Mouse (Mus musculus) bone marrow macrophage, adult 2 months (primary cell): ENCODE results near the gene Ppp1r1b. TPM values are rescaled to one million over a fixed set of nuclear protein-coding genes. Genes with fewer than 3 reads are reported as not detected.

Experiments
- H3K27ac ChIP-seq: 2 replicates; pipeline ENCODE4 v1.5.1; 2012; ENCODE audit warnings: low read depth, low read length; ENCODE audit not compliant: insufficient read depth
- H3K4me1 ChIP-seq: 2 replicates; pipeline ENCODE4 v1.6.1; 2012; ENCODE audit warnings: low read length; ENCODE audit not compliant: control insufficient read depth, insufficient read depth
- H3K4me3 ChIP-seq: 2 replicates; pipeline ENCODE4 v1.5.1; 2012; ENCODE audit warnings: mild to moderate bottlenecking, low read length, moderate library complexity; ENCODE audit not compliant: insufficient read depth
- CTCF ChIP-seq: IDR thresholded peaks from 2 replicates; pipeline ENCODE4 v1.5.1; 2012; ENCODE audit warnings: low read depth, mild to moderate bottlenecking, low read length, moderate library complexity
- POLR2A ChIP-seq: IDR thresholded peaks from 2 replicates; pipeline ENCODE4 v1.6.1; 2012; ENCODE audit warnings: mild to moderate bottlenecking, low read depth, low read length, borderline replicate concordance
- polyA plus RNA-seq: library from polyadenylated mRNA; stranded (reverse); fragments of >200 nt; gene quantifications from 2 replicates; pipeline ENCODE4 v1.2.4, GENCODE M21; 2012; ENCODE audit not compliant: missing spikeins, insufficient read depth, insufficient read length

Ppp1r1b gene
- polyA plus RNA-seq, 1 experiment, result not detected

- TF ChIP-seq POLR2A (no peak), CTCF (no peak)
- no peaks in the 10 kb centered on the region for H3K4me1 ChIP-seq
- H3K27ac ChIP-seq, result no peak overlapping the region
- no peak overlapping the region for H3K4me3 ChIP-seq
Measured at GRCm38 (mm10) chr11:98320806-98321676, 27.2 kb upstream of the Ppp1r1b start.

- Histone ChIP-seq H3K4me3 (no peak overlapping the region), H3K27ac (no peak overlapping the region), H3K4me1 (no peaks in the 10 kb centered on the region)
- TF ChIP-seq CTCF, result no peak
- TF ChIP-seq POLR2A, result no peak
Measured at GRCm38 (mm10) chr11:98321677-98322003, 26.6 kb upstream of the Ppp1r1b start.

GRCm38 (mm10) chr11:98322159-98322558 is 26.0 kb upstream of the Ppp1r1b start:
- Histone ChIP-seq H3K4me3 (no peak overlapping the region), H3K4me1 (no peaks in the 10 kb centered on the region), H3K27ac (no peak overlapping the region)
- TF ChIP-seq CTCF (no peak), POLR2A (no peak)

GRCm38 (mm10) chr11:98323136-98323866 is 24.9 kb upstream of the Ppp1r1b start:
- TF ChIP-seq POLR2A (no peak), CTCF (no peak)
- Histone ChIP-seq H3K4me1 (no peaks in the 10 kb centered on the region), H3K27ac (no peak overlapping the region), H3K4me3 (no peak overlapping the region)

GRCm38 (mm10) chr11:98323933-98324332 is 24.3 kb upstream of the Ppp1r1b start:
- Histone ChIP-seq H3K4me3 (no peak overlapping the region), H3K4me1 (no peaks in the 10 kb centered on the region), H3K27ac (no peak overlapping the region)
- TF ChIP-seq POLR2A (no peak), CTCF (no peak)

GRCm38 (mm10) chr11:98325191-98325820 is 22.9 kb upstream of the Ppp1r1b start:
- no peaks in the 10 kb centered on the region for H3K4me1 ChIP-seq
- no peak overlapping the region for H3K4me3 ChIP-seq
- TF ChIP-seq CTCF, result no peak
- no peak for TF ChIP-seq POLR2A
- no peak overlapping the region for H3K27ac ChIP-seq

GRCm38 (mm10) chr11:98325821-98326218 is 22.4 kb upstream of the Ppp1r1b start:
- H3K4me1 ChIP-seq, result no peaks in the 10 kb centered on the region
- no peak overlapping the region for H3K27ac ChIP-seq
- TF ChIP-seq POLR2A, result no peak
- TF ChIP-seq CTCF, result no peak
- no peak overlapping the region for H3K4me3 ChIP-seq

GRCm38 (mm10) chr11:98326741-98327135 is 21.5 kb upstream of the Ppp1r1b start:
- Histone ChIP-seq H3K27ac (no peak overlapping the region), H3K4me3 (no peak overlapping the region), H3K4me1 (no peaks in the 10 kb centered on the region)
- no peak for TF ChIP-seq POLR2A
- no peak for TF ChIP-seq CTCF

GRCm38 (mm10) chr11:98327136-98328030 is 20.8 kb upstream of the Ppp1r1b start:
- no peak for TF ChIP-seq CTCF
- no peaks in the 10 kb centered on the region for H3K4me1 ChIP-seq
- H3K27ac ChIP-seq, result no peak overlapping the region
- H3K4me3 ChIP-seq, result peak overlapping the region; percentile 8
